Mouse (Mus musculus): ENCODE results near the gene Dcaf6. TPM values are rescaled to one million over a fixed set of nuclear protein-coding genes. Genes with fewer than 3 reads are reported as not detected.
A peak's percentile ranks its signal among the peaks of the same experiment; 100 is the strongest.

The Dcaf6 gene
- total and polyA plus RNA-seq, 2 experiments = 20.5 to 38.9 TPM

- Histone ChIP-seq H3K27me3 (ENCODE audit: control insufficient read depth, insufficient read depth, low read length) (no peaks in the 10 kb centered on the region), H3K36me3 (ENCODE audit: control insufficient read depth, insufficient read depth, low read length) (no peaks in the 10 kb centered on the region), H3K27ac (replicated peaks; ENCODE audit: insufficient read depth, low read depth, low read length) (peak overlapping the region; percentile 97), H3K4me1 (ENCODE audit: control insufficient read depth, insufficient read depth, low read length) (peaks cover 5% of the 10 kb centered on the region), H3K9ac (ENCODE audit: low read depth, low read length) (peak overlapping the region; percentile 93), H3K79me2 (ENCODE audit: control insufficient read depth, insufficient read depth, low read length) (peaks cover 18% of the 10 kb centered on the region; the same call in 1 of the 2 replicates), H3K4me3 (ENCODE audit: insufficient read depth, low read depth, low read length) (peak overlapping the region; percentile 83)
- peak; percentile 90 for DNase-seq (ENCODE audit: extremely low read depth, low read depth, low spot score)
- TF ChIP-seq POLR2A (IDR thresholded peaks at IDR 0.05; ENCODE audit: extremely low read depth, insufficient read depth, low read length) = no peak
- TF ChIP-seq CTCF (IDR thresholded peaks at IDR 0.05; ENCODE audit: low read depth, low read length) = no peak
- WGBS = under 1% methylated on average over 9 of the region's 9 CpGs
These were observed 1.4 kb upstream of the Dcaf6 start for GRCm38 (mm10) chr1:165461681-165462080.

GRCm38 (mm10) chr1:165460801-165461377 is 614 bp upstream of the Dcaf6 start:
- H3K27me3 ChIP-seq (ENCODE audit: control insufficient read depth, insufficient read depth, low read length) = no peaks in the 10 kb centered on the region
- no peaks in the 10 kb centered on the region for H3K36me3 ChIP-seq (ENCODE audit: control insufficient read depth, insufficient read depth, low read length)
- peak overlapping the region; percentile 93 for H3K9ac ChIP-seq (ENCODE audit: low read depth, low read length)
- H3K4me3 ChIP-seq (ENCODE audit: insufficient read depth, low read depth, low read length) = peak overlapping the region; percentile 83
- under 1% methylated on average over 41 of the region's 41 CpGs for WGBS
- TF ChIP-seq CTCF (IDR thresholded peaks at IDR 0.05; ENCODE audit: low read depth, low read length) (no peak), POLR2A (IDR thresholded peaks at IDR 0.05; ENCODE audit: extremely low read depth, insufficient read depth, low read length) (peak; percentile 98)
- peak; percentile 96 for DNase-seq (ENCODE audit: extremely low read depth, low read depth, low spot score)
- peak overlapping the region; percentile 97 for H3K27ac ChIP-seq (replicated peaks; ENCODE audit: insufficient read depth, low read depth, low read length)
- H3K4me1 ChIP-seq (ENCODE audit: control insufficient read depth, insufficient read depth, low read length) = peaks cover 2% of the 10 kb centered on the region
- peaks cover 16% of the 10 kb centered on the region; the same call in 1 of the 2 replicates for H3K79me2 ChIP-seq (ENCODE audit: control insufficient read depth, insufficient read depth, low read length)

DNA sequence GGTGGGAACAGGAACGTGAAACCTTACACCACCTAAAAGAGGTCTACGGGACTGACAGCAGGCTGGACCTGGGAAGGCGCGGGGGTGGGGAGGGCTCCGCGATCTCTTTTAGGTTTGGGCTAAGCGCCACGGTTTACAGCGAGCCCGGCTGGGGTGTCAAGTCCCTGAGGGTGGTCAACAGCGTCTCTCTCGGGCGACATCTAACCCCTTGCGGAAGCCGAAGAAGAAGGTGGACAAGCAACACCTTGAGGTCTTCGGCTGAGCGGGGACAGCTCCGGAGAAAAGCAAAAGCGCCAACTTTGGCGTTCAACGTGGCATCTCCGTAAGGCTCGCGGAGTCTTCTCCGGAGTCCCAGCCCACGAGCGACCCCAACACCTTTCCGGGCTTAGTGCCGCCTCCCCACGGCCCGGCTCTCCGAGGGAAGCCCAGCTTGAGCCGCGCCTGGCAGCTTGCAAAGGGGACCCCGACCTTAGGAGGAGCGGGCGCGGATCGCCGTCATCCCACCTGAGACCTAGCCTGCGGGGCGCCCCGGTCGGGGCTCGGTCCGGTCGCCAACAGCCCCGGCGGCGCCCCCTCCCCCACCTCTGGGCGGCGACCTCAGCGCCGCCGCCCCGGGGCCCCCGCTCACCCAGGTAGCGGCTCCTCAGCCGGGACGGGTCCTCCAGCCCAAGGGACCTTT is 633 bp downstream of the Dcaf6 start:
- 0% methylated on average over 59 of the region's 60 CpGs for WGBS
- H3K27me3 ChIP-seq (ENCODE audit: control insufficient read depth, insufficient read depth, low read length) = no peaks in the 10 kb centered on the region
- H3K4me1 ChIP-seq (ENCODE audit: control insufficient read depth, insufficient read depth, low read length) = no peaks in the 10 kb centered on the region; the same call in 1 of the 2 replicates
- TF ChIP-seq CTCF (IDR thresholded peaks at IDR 0.05; ENCODE audit: low read depth, low read length) = no peak
- no peak for TF ChIP-seq POLR2A (IDR thresholded peaks at IDR 0.05; ENCODE audit: extremely low read depth, insufficient read depth, low read length)
- no peaks in the 10 kb centered on the region for H3K36me3 ChIP-seq (ENCODE audit: control insufficient read depth, insufficient read depth, low read length)
- H3K27ac ChIP-seq (replicated peaks; ENCODE audit: insufficient read depth, low read depth, low read length) = peak overlapping the region; percentile 71
- H3K9ac ChIP-seq (ENCODE audit: low read depth, low read length) = peak overlapping the region; percentile 96
- no peak for DNase-seq (ENCODE audit: extremely low read depth, low read depth, low spot score)
- peak overlapping the region; percentile 83 for H3K4me3 ChIP-seq (ENCODE audit: insufficient read depth, low read depth, low read length)
- peaks cover 20% of the 10 kb centered on the region; the same call in 1 of the 2 replicates for H3K79me2 ChIP-seq (ENCODE audit: control insufficient read depth, insufficient read depth, low read length)

GRCm38 (mm10) chr1:165459041-165459502 is 1.2 kb downstream of the Dcaf6 start:
- no peak for TF ChIP-seq POLR2A (IDR thresholded peaks at IDR 0.05; ENCODE audit: extremely low read depth, insufficient read depth, low read length)
- TF ChIP-seq CTCF (IDR thresholded peaks at IDR 0.05; ENCODE audit: low read depth, low read length) = no peak
- WGBS = 7% methylated on average over 7 of the region's 7 CpGs
- H3K36me3 ChIP-seq (ENCODE audit: control insufficient read depth, insufficient read depth, low read length) = no peaks in the 10 kb centered on the region
- peak overlapping the region; percentile 83 for H3K4me3 ChIP-seq (ENCODE audit: insufficient read depth, low read depth, low read length)
- peaks cover 20% of the 10 kb centered on the region; the same call in 1 of the 2 replicates for H3K79me2 ChIP-seq (ENCODE audit: control insufficient read depth, insufficient read depth, low read length)
- no peaks in the 10 kb centered on the region for H3K27me3 ChIP-seq (ENCODE audit: control insufficient read depth, insufficient read depth, low read length)
- H3K4me1 ChIP-seq (ENCODE audit: control insufficient read depth, insufficient read depth, low read length) = no peaks in the 10 kb centered on the region; the same call in 1 of the 2 replicates
- DNase-seq (ENCODE audit: extremely low read depth, low read depth, low spot score) = peak; percentile 89
- H3K9ac ChIP-seq (ENCODE audit: low read depth, low read length) = peak overlapping the region; percentile 96
- H3K27ac ChIP-seq (replicated peaks; ENCODE audit: insufficient read depth, low read depth, low read length) = peak overlapping the region; percentile 71

DNA sequence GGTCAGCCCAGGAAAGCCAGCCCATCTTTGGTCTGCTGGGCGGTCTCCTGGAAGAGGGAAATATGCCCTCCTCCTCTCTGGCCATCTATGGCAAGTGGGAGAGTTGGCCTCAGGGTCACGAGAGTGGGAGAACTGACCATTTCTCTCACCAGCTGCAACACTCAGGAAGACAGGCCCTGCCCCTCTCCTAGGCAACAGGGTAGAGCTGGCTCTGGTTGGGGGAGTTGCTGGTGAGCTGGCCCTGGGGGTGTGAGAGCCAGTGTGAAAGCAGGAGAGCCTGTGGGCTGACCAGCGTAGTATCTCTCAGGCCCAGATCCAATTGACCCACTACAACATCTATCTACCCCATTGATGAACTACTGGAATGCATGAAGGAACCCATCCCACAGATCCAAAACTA is 18.6 kb downstream of the Dcaf6 start:
- H3K79me2 ChIP-seq (ENCODE audit: control insufficient read depth, insufficient read depth, low read length) = peaks cover 20% of the 10 kb centered on the region; the same call in 1 of the 2 replicates
- H3K4me3 ChIP-seq (ENCODE audit: insufficient read depth, low read depth, low read length) = no peak overlapping the region
- WGBS = 87% methylated on average over 3 of the region's 3 CpGs
- H3K4me1 ChIP-seq (ENCODE audit: control insufficient read depth, insufficient read depth, low read length) = no peaks in the 10 kb centered on the region; the same call in none of the 2 replicates
- H3K27me3 ChIP-seq (ENCODE audit: control insufficient read depth, insufficient read depth, low read length) = no peaks in the 10 kb centered on the region
- TF ChIP-seq POLR2A (IDR thresholded peaks at IDR 0.05; ENCODE audit: extremely low read depth, insufficient read depth, low read length) (no peak), CTCF (IDR thresholded peaks at IDR 0.05; ENCODE audit: low read depth, low read length) (no peak)
- H3K36me3 ChIP-seq (ENCODE audit: control insufficient read depth, insufficient read depth, low read length) = no peaks in the 10 kb centered on the region
- no peak overlapping the region for H3K9ac ChIP-seq (ENCODE audit: low read depth, low read length)
- no peak overlapping the region for H3K27ac ChIP-seq (replicated peaks; ENCODE audit: insufficient read depth, low read depth, low read length)
- DNase-seq (ENCODE audit: extremely low read depth, low read depth, low spot score) = no peak
